Mouse (Mus musculus) thymus, postnatal 0 days (tissue): ENCODE data around the gene Gm47996. TPM values are rescaled to one million over a fixed set of nuclear protein-coding genes. Genes with fewer than 3 reads are reported as not detected.
"Not testable (repeated sequence)": the region's sequence is repeated elsewhere in the genome, so short reads cannot be mapped to it uniquely, and the experiment has no call there.

Experiments used
- DNase-seq: peaks from one replicate; pipeline ENCODE4 v3.0.0-alpha.2; 2015; ENCODE audit warnings: low spot score
- polyA plus RNA-seq: library from polyadenylated mRNA; unstranded; fragments of >200 nt; fragmentation: Nextera tagmentation; extraction: Ambion mirVana; gene quantifications from 2 replicates; pipeline ENCODE4 v1.2.1, GENCODE M21; 2015

Gm47996 gene
- polyA plus RNA-seq, 1 experiment from 2014 or later: not detected

DNA sequence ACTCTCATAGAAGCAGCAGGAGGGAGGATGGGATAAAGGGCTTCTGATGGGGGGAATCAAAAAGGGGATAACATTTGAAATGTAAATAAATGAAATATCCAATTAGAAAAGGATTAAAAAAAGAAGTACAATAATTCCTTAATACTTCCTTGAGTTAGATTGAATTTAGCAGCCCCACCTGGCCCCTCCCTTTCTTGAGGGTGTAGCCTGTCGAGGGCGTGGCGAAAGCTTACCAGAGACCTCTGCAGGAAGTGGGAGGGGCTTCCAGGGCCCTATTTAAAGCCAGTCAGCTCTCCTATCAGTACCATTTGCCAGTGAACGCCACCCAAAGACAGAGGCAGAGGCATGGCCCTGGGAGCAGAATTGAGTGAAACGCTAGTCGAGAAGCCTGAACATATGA is 6.1 kb upstream of the Gm47996 start, which contains the start of gene 3110040M04Rik:
TSS of gene 3110040M04Rik (plus strand) at position 304 of the 400 bp plus-strand sequence.
- DNase-seq: not testable (repeated sequence)

DNA sequence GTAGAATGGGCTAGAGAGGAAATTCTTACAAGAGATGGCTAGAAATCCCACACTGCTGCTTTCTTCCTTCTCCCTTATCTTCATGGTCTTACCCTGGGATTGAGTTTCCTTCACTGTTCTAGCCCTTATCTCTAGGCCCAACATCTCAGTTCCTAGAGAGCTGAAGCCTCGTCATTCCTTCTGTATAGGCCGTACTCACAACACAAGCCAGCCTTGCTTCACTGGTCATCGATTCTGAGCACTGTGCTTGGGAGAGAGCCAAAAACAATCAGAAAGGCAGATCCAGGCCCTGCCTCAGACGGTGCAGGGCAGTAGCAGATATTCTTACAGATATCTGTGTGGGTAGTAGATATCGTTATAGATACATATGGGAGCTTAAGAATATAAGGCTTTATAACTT is 1.4 kb upstream of the Gm47996 start:
- not testable (repeated sequence) for DNase-seq

DNA sequence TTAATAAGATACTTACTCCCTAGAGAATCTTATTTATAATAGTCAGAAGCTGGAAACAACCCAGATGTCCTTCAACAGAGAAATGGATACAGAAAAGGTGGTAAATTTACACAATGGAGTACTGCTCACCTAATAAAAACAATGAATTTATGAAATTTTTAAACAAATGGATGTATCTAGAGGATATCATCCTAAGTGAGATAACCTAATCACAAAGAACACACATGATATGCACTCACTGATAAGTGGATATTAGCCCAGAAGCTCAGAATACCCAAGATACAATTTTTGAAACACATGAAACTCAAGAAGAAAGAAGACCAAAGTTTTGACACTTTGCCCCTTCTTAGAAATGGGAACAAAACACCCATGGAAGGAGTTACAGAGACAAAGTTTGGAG is 987 bp upstream of the Gm47996 start:
- not testable (repeated sequence) for DNase-seq

DNA sequence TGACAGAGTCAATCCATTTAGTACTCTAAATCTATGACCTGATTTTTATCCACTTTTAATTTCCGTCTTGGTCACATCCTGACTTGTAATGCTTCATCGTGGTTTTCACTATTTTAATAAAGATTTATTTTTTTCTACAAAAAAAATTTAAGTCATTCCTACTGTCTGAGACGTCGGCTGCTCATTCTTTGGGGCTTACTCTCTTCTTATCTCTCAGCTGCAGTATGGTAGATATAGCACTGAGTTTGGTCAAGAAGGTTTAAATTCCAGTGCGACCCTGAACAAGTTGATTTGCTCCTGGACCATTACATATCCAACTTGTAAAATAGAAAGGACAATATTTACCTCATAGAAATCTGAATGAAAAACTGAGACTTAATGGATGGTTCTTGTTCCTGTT is 1.7 kb downstream of the Gm47996 start:
- DNase-seq: not testable (repeated sequence)

DNA sequence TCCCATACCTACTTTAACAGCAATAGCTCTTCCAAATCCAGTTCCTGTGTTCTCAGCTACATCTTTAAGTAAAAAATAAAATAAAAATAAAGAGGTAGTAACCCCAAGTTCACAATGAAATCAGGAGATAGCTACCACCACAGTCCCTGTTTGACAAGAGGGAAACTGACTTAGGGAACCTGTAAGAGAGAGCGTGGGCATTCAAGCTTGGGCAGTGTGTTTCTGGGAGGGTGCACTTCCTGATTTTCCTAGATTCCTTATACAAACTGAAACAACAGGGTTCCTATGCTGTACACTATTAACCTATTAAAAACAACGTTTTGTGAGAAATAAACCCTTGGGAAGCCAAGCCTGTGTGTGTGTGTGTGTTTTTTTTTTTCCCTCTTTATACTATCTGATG is 4.9 kb downstream of the Gm47996 start:
- no peak for DNase-seq

DNA sequence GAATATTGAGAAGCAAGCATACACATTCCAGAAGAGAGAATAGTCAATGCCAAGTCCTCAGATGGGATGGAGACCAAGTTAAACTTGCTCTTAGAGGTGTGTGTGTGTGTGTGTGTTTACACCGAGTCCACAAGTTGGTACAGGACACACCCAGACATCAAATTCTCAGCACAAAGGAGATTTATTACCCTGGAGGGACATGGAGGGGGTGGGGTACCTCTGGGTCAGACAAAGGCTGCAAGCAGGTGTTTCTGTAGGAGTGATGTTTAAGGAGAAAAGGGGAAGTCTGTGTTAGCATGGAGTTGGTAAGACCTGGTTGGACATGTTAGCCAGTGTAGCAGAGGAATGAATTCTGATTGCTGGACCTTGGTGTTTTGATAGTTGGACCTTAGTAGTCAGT is 6.1 kb downstream of the Gm47996 start:
- no peak for DNase-seq

DNA sequence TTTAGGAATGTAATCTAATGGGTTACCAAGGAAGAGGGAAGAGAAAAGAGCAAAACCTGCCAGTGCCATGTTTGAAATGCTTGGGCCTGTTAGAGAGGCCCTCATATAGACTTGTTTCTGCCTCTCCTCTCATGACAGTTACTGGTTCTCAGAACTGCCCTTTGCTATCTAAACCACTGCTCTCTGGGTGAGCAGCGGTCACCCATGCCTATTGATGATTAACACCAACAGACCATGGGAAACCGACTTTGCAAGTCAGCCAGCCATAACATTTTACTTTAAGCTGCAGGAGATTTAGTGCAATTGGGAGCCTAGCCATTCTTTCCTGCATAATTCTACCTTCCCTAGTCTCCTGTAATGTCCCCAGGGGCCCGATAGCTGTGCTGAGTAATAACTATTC is 6.5 kb downstream of the Gm47996 start:
- no peak for DNase-seq

DNA sequence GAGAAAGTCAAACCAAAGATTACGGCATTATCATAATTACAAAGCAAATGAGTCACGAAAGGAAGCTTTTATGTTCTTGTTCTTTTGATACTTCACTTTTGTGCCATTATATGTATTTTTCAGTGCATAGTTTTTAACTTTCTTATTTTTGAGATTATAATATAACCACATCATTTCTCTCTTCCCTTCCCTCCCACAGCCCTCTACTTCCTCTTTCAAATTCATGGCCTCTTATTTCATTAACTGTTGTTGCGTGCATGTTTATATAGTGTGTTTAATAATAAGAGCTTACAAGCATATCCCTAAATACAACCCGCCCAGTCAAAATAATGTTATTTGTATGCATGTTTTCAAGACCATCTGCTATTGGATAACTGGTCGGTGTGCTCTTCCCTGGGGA is 9.1 kb downstream of the Gm47996 start:
- DNase-seq: no peak

DNA sequence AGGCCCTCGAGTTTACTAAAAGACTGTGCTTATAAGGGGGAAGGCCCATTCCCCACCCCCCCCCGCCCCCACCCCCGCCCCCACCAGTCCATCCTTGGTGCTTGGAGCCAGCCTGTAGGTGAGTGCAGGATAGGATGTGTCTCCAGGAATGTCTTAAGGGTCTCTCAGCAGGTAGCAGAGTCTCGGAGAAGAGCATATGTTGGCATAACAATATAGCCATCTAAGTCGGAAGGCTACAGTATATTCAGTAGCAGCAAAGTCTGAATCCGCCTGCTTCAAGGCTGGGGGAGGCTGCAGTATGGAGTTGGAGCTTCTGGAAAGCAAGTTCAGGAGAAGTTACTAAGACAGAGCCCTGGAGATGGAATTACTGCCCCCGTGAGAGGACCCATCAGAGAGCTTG is 10.2 kb downstream of the Gm47996 start:
- no peak for DNase-seq

DNA sequence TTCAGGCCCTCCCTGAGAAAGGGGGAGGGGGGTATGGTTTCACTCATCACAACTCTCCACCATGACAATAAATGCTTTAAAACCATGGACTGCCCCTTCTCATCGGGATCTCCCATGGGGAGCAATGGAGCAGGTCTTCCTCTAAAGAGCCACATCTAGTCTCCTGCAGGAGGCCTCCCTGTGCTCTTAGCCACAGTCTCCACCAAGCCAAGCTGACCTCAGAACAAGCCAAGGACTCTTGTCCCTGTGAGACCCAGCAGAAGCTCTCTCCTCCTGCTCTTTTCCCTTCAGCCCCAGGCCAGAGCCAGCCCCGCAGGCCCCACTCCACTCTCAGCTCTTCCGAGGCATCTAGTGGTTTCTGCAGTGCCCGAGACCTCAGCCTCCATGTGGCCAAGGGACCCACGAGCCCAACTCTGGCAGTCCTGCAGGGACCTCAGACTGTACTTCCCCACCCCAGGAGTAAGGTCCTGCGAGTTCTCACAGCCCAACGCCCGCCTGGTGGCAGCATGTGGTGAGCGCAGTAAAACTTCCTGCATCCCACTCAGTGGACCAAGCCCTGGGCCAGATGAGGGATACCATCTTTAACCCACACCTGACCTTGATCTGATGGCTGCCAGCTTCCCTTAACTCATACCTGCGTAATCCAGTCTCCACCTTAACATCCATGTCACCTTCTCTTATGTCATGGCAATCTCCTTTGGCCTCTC is 12.8 kb downstream of the Gm47996 start:
- DNase-seq: no peak

DNA sequence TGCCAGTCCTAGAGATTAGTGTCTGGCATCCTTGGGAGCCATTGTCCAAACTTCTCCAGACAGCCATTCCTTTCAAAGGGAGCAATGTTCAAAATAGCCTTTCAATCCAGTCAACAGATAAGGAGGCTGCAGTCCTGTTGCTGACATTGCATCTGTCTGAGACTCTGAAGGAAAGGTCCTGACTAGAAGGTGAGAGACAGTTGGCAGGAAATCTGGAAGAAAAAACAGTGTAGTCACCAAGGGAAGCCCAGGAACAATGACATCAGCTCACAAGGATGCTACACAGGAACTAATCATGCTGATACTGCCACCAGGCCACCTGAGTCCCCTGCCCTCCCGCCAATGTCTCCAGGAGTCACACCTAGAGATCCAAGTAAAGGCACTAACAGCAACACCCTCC is 13.4 kb downstream of the Gm47996 start:
- DNase-seq: no peak

DNA sequence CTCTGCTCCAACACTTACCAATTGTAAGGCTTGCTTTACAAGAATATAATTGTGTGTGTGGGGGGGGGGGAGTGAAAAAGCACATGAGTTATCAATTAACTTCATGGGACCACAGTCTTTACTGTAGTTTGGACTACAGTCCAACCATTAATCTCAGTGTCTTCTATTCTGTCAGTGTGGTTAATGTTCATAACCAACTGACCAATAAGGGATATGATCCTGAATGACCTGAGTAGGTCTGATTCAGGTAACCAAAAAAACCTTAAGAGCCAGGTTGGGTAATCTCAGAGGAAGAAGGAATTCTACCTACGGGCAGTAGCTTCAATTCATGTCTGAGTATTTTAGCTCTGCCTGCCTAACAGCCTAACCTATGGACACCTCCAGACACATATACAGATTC is 14.6 kb downstream of the Gm47996 start:
- DNase-seq: no peak

DNA sequence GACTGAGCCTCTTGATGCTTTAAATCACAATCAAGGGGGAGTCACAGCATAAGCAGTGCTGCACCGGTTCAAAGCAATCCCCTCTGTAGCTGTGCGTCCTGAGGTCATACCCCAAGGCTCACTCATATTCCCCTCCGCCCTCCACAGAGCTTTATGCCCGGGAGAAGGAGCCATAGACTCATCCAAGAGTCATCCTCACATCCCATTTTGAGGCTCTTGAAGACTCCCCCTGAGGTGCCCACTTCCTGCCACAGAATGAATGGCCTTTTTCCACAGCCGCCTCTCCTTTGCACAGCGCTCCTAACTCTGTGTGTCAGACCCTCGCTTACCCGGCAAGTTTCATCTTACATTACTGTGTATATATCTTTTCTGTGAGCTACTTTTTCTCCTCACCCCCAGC is 17.6 kb downstream of the Gm47996 start:
- no peak for DNase-seq

DNA sequence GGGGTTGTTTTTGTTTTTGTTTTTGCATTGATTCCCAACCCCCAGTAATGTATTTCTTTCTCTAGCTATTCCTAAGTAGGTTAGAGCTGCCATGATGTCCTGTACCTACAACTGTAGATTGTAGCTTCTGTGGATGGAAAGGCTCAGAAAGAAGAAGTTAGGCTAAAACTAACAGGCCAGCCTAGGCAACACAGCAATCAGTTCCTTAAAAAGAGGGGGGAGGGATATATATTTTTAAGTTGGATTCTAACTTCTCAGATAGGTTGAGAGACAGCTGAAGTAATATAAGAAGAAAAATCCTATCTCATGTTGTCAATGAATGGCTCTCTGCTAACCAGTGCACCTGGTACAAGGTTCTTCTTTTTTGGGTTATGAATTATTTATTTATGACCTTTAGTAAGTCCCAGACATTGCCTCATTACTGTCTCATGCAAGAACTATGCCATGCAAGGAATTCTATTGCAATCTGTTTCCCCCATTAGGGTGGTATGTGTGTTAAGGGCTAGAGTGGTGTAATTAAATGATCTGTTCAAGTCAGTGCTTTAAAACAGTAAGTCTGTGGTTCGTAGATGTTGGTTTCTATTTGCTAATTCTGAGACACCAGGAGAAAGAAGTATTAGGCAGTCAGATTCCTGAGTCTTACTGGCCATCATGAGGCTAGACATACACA is 18.5 kb downstream of the Gm47996 start:
- DNase-seq: no peak

DNA sequence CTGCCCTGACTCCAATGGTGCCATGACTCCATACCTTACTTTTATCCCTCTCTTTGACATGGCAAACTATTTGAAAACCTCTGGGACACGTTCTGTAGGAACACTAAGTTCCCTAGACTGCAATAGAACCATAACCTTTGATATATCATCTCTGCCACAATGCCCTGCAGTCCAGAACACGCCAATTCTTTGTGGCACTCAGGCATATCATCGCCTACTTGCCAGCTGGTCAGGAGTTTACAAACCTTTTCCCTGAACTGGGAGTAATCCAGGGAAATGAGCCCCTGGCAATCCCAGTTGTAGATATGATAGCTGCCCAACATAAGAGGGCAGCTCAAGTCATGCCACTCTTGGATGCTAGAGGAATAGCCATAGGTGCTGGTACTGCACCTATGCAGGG is 22.4 kb downstream of the Gm47996 start:
- no peak for DNase-seq

DNA sequence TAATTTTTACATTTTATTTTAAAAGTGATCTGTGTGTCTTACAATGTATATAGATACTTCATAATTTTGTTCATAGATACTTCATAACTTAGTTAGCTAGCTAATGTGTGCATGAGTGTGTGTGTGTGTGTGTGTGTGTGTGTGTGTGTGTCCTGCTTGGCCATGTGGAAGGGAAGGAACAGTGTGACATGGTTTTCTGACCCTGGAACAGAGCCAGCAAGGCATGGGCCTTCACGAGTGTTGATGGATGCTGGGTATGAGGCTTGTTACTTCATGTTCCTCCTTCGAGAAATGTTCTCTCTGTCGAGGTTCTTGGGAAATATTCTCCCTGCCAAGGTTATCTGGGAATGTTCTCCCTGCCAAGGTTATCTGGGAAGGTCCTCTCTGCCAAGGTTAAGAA is 23.8 kb downstream of the Gm47996 start:
- no peak for DNase-seq

DNA sequence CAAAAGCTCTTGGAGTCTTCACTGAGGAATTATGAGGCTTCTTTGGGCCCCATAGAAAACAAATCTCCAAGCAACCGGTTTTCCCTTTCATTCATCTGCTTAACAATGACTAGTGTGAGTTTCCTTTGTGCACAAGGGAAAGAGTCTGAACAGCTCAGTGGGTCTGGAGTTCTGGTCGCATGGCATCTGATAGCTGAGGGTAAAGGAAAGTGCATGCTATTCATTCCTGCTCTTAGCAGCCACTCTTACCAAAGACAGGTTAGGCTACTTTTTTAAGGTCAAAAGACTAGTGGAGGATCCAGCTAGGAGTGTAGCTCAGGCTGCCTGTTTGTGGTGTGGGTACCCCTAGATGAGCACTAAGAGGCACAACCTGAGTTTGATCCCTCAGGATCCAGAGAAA is 25.6 kb downstream of the Gm47996 start:
- DNase-seq: no peak

DNA sequence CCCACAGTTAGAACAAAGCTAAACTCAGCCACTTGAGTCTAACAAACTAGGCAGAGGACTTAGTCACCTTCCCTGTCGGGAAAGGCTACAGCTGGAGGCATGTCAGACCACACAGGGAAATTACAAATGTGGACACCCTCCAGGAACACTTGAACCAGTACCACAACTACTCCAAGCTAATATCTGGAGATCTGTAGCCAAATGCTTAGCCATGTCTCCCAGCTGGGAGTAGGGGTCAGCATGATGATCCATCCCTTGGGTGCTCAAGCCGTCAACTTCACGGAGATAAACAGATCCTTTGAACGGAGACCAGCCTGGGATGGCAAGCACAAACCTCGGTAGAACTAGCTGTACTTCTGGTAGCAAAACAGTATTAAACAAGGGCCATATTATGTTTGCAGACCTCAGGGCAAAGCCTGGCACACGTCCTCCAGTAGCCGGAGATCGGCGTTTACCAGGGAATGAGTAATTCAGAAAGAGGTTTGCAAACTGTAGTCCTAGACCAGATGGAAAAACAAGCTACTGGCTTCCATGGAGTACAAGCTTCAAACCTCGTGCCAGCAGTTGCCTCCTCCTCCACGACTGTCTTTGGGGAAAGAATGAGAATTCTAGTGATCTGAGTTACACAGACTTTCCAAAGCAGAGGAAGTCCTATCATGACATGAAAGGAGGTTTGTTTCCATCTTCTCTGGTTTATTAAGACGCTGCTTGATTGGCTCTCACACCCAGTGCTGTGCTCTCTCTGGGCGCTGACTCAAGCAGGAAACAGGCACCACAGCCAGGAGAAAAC is 26.4 kb downstream of the Gm47996 start:
- DNase-seq: no peak

DNA sequence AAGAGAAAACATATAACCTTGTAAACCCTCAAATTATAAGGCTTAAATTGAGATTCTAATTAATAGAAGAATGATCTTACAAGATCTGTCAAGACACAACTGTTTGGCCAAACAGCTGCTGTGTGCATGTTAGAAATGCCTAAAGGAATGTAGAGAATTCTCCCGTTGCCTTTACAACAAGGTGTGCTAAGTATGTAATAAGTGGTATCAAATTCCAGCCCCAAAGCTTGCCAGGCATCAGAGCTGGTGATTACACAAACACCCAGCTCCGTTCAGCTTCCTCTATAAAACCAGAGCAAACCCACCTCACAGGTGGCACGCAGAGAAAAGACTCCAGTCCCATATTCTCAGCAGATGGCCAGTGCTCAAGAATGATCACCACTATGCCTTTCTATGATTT is 27.8 kb downstream of the Gm47996 start:
- DNase-seq: no peak

DNA sequence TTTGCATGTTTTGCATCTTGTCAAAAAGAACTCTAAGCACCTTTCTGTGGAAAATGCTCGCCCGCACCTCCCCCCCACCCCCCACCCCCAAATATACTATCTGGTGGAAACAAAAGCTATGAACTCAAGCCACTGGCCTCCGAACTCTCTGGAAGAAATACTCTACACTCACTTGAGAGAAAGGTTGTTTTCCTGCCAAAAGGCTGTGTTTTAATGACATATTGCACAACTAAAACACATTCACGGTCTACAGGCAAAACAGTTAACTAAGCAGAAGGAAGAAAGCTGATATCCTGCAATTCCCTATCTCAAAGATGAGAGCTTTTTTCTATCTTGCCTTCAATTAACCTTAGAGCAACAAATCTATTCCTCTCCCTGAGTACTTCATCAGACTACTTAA is 33.4 kb downstream of the Gm47996 start:
- no peak for DNase-seq

DNA sequence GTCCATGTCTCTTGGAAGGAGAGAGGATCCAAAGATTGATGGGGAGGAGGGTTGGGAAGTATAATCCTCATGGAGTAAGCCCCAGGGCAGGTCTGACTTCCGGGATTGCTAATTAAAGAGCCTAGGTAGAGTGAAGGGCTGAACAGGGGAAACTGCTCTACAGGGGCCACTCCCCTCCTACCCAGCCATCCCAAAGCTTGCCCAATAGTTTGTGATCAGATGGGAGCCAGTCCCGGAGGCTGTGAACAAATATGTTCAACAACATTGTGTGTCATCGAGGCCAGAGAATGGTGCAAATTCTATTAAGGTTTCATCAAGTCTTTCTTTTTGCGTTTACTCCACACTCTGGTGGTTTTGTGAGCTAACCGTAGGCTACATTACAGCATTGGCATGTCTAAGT is 34.1 kb downstream of the Gm47996 start:
- DNase-seq: no peak

DNA sequence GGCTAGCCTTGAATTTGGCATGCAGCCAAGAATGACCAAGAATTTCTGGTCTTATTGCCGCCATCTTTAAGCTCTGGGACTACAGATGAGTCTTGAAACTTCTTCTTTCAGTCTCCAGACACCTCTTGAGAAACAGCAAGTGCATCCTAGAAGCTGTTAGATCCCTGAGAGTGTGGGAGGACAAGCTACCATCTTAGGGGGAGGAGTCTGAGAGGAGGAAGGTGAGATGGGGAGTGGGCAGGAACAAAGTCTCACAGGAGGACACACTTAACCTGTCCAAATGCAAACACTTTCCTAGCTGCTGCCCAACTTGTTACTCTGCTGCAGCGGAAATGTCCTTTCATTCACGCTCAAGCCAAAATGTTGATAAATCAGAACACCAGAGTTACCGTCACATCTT is 34.8 kb downstream of the Gm47996 start:
- DNase-seq: no peak
